ENCODE assay signal across 14 mouse cellular contexts in genomic region chr15:103298026-103298425, GRCm38 (mm10). TPM values are rescaled to one million over a fixed set of nuclear protein-coding genes. Genes with fewer than 3 reads are reported as not detected.
DNase-seq lines count a peak whose midpoint lies in the region; ATAC-seq and TF ChIP-seq lines count a peak whose summit lies in the region.
"Had no signal": no experiment of that assay in that cellular context is flagged by ENCODE, and none has a peak within 500 bp of the region (broad histone marks: within the 10 kb centered on the region; RNA-seq: fewer than 3 reads in every experiment).

No protein-coding gene starts in this region.

- H3K4me3 ChIP-seq in lung, embryonic 16.5 days (ENCODE audit: low read length) = no peak overlapping the region
- H3K4me3 ChIP-seq in lung, adult 2 months (replicated peaks; ENCODE audit: extremely low read depth, low read depth, low read length) = no peak overlapping the region
- H3K4me3 ChIP-seq in forebrain, embryonic 14.5 days (ENCODE audit: low read depth, low read length) = no peak overlapping the region
- no peak overlapping the region for H3K4me3 ChIP-seq in limb, embryonic 12.5 days (replicated peaks)
- no peak overlapping the region for H3K4me3 ChIP-seq in neural tube, embryonic 14.5 days (ENCODE audit: low read depth, low read length)
- no peak overlapping the region for H3K4me3 ChIP-seq in heart, embryonic 10.5 days
- H3K4me3 ChIP-seq: heart, embryonic 13.5 days had no signal

- H3K27ac ChIP-seq in lung, embryonic 16.5 days (ENCODE audit: low read length) = peak overlapping the region; percentile 93
- H3K27ac ChIP-seq in forebrain, embryonic 14.5 days (ENCODE audit: low read depth, low read length) = peak overlapping the region; percentile 99
- peak overlapping the region; percentile 98 for H3K27ac ChIP-seq in limb, embryonic 12.5 days
- H3K27ac ChIP-seq in neural tube, embryonic 14.5 days (ENCODE audit: low read depth, low read length) = peak overlapping the region; percentile 100
- no peak overlapping the region for H3K27ac ChIP-seq in heart, embryonic 10.5 days
- H3K27ac ChIP-seq: heart, embryonic 13.5 days had no signal

- H3K4me2 ChIP-seq in lung, embryonic 16.5 days (ENCODE audit: low read depth, low read length) = no peak overlapping the region
- no peak overlapping the region for H3K4me2 ChIP-seq in forebrain, embryonic 14.5 days (ENCODE audit: low read length)
- H3K4me2 ChIP-seq in limb, embryonic 12.5 days = no peak overlapping the region
- no peak overlapping the region for H3K4me2 ChIP-seq in neural tube, embryonic 14.5 days (ENCODE audit: low read depth, low read length)
- H3K4me2 ChIP-seq: heart, embryonic 13.5 days had no signal

- H3K4me1 ChIP-seq in lung, embryonic 16.5 days (replicated peaks; ENCODE audit: control insufficient read depth, insufficient read depth, low read length) = peaks cover 57% of the 10 kb centered on the region
- H3K4me1 ChIP-seq in lung, adult 2 months (ENCODE audit: control insufficient read depth, insufficient read depth, low read length) = no peaks in the 10 kb centered on the region
- H3K4me1 ChIP-seq in forebrain, embryonic 14.5 days (ENCODE audit: control insufficient read depth, insufficient read depth, low read length) = peaks cover 68% of the 10 kb centered on the region
- peaks cover 86% of the 10 kb centered on the region for H3K4me1 ChIP-seq in limb, embryonic 12.5 days (replicated peaks)
- H3K4me1 ChIP-seq in neural tube, embryonic 14.5 days (ENCODE audit: control insufficient read depth, insufficient read depth, low read length) = peaks cover 78% of the 10 kb centered on the region
- H3K4me1 ChIP-seq in heart, embryonic 10.5 days = peaks cover 52% of the 10 kb centered on the region

- no peak for TF ChIP-seq POLR2A in lung, adult 2 months (IDR thresholded peaks at IDR 0.05; ENCODE audit: borderline replicate concordance, extremely low read depth, low read depth, low read length)

- H3K27me3 ChIP-seq in lung, embryonic 16.5 days (ENCODE audit: control insufficient read depth, insufficient read depth, low read depth, low read length) = no peaks in the 10 kb centered on the region
- no peaks in the 10 kb centered on the region for H3K27me3 ChIP-seq in forebrain, embryonic 14.5 days (replicated peaks; ENCODE audit: control insufficient read depth, insufficient read depth, low read length)
- no peaks in the 10 kb centered on the region for H3K27me3 ChIP-seq in limb, embryonic 12.5 days
- H3K27me3 ChIP-seq in neural tube, embryonic 14.5 days (ENCODE audit: control insufficient read depth, insufficient read depth, low read length) = no peaks in the 10 kb centered on the region
- no peaks in the 10 kb centered on the region for H3K27me3 ChIP-seq in heart, embryonic 10.5 days (ENCODE audit: insufficient read depth, poor library complexity, severe bottlenecking)
- H3K27me3 ChIP-seq: heart, embryonic 13.5 days had no signal

- 55% methylated on average over 3 of the region's 3 CpGs for WGBS in lung, embryonic 16.5 days
- 69% methylated on average over 3 of the region's 3 CpGs for WGBS in lung, adult 2 months
- WGBS in forebrain, embryonic 14.5 days = 56% methylated on average over 3 of the region's 3 CpGs
- 55% methylated on average over 3 of the region's 3 CpGs for WGBS in limb, embryonic 12.5 days
- WGBS in neural tube, embryonic 14.5 days = 23% methylated on average over 3 of the region's 3 CpGs
- whole genome bisulfite sequencing in heart, embryonic 10.5 days = 80% methylated on average over 3 of the region's 3 CpGs

- peaks cover 13% of the 10 kb centered on the region for H3K36me3 ChIP-seq in lung, embryonic 16.5 days (ENCODE audit: control insufficient read depth, insufficient read depth, low read length)
- peaks cover 32% of the 10 kb centered on the region for H3K36me3 ChIP-seq in forebrain, embryonic 14.5 days (ENCODE audit: control insufficient read depth, insufficient read depth, low read length)
- peaks cover 25% of the 10 kb centered on the region for H3K36me3 ChIP-seq in limb, embryonic 12.5 days
- H3K36me3 ChIP-seq in neural tube, embryonic 14.5 days (ENCODE audit: control insufficient read depth, insufficient read depth, low read length) = no peaks in the 10 kb centered on the region
- H3K36me3 ChIP-seq in heart, embryonic 10.5 days = peaks cover 47% of the 10 kb centered on the region

- DNase-seq in lung, adult 2 months = no peak
- peak; percentile 50 for DNase-seq in forebrain, embryonic 14.5 days (ENCODE audit: low spot score)
- no peak for DNase-seq in adrenal gland, adult 18-20 months (ENCODE audit: low spot score in 2 of 2)
- DNase-seq in layer of hippocampus, adult 11-12 months (ENCODE audit: low spot score) = no peak
- DNase-seq in heart, embryonic 10.5 days (ENCODE audit: low spot score) = no peak
- DNase-seq: kidney, adult 11 months; spleen, adult 18-20 months; thymus, adult 2 months had no signal

- H3K9ac ChIP-seq in lung, embryonic 16.5 days (ENCODE audit: low read length) = no peak overlapping the region
- H3K9ac ChIP-seq in forebrain, embryonic 14.5 days (ENCODE audit: low read length) = peak overlapping the region; percentile 25; the same call in 1 of the 2 replicates
- H3K9ac ChIP-seq in limb, embryonic 12.5 days (replicated peaks) = no peak overlapping the region
- peak overlapping the region; percentile 30; the same call in 1 of the 2 replicates for H3K9ac ChIP-seq in neural tube, embryonic 14.5 days (replicated peaks; ENCODE audit: low read depth, low read length)
- H3K9ac ChIP-seq: heart, embryonic 13.5 days had no signal

- no peak for ATAC-seq in lung, embryonic 16.5 days (ENCODE audit: low read depth)
- no peak for ATAC-seq in forebrain, embryonic 14.5 days
- no peak for ATAC-seq in limb, embryonic 12.5 days (ENCODE audit: insufficient number of reproducible peaks, insufficient read depth, low FRiP score, low TSS enrichment, low read depth)
- ATAC-seq in neural tube, embryonic 14.5 days (ENCODE audit: low read depth) = no peak

- no peaks in the 10 kb centered on the region for H3K9me3 ChIP-seq in lung, embryonic 16.5 days (ENCODE audit: control insufficient read depth, low read length)
- H3K9me3 ChIP-seq in forebrain, embryonic 14.5 days (replicated peaks; ENCODE audit: control insufficient read depth, low read length) = no peaks in the 10 kb centered on the region
- H3K9me3 ChIP-seq in limb, embryonic 12.5 days = no peaks in the 10 kb centered on the region
- H3K9me3 ChIP-seq in neural tube, embryonic 14.5 days (ENCODE audit: control insufficient read depth, low read length) = no peaks in the 10 kb centered on the region
- H3K9me3 ChIP-seq in heart, embryonic 10.5 days = no peaks in the 10 kb centered on the region
- H3K9me3 ChIP-seq: heart, embryonic 13.5 days had no signal

- TF ChIP-seq CTCF in lung, adult 2 months (IDR thresholded peaks at IDR 0.05; ENCODE audit: insufficient read depth, low read length) = no peak

RNA-seq across cellular contexts. Expression of gene Gpr84, which starts 12.4 kb away (rescaled TPM):
- polyA plus RNA-seq in lung, embryonic 16.5 days (2015; fragmentation: Nextera tagmentation; extraction: Ambion mirVana) = 0.44 TPM in 1 of 2 replicates, not detected in the other
- polyA plus RNA-seq in lung, adult 2 months (2012; rRNA removed) = 0.08 and 0.22 TPM in 2 replicates
- 0.39 and 0.47 TPM in 2 replicates for polyA plus RNA-seq in forebrain, embryonic 14.5 days (2014; fragmentation: Nextera tagmentation; extraction: Ambion mirVana)
- polyA plus RNA-seq in limb, embryonic 12.5 days (2016; fragmentation: Nextera tagmentation; extraction: Ambion mirVana) = 0.31 and 0.44 TPM in 2 replicates
- 0.35 and 0.40 TPM in 2 replicates for polyA plus RNA-seq in neural tube, embryonic 14.5 days (2014; fragmentation: Nextera tagmentation; extraction: Ambion mirVana)
- total RNA-seq in adrenal gland, adult 18-20 months (2021) = not detected
- polyA plus RNA-seq in heart, embryonic 10.5 days (2016; fragmentation: Nextera tagmentation; extraction: Ambion mirVana) = 0.35 TPM in 1 of 2 replicates, not detected in the other
- total RNA-seq: common myeloid progenitor, adult 5-6 weeks had no signal

RNA-seq across cellular contexts. Expression of gene Copz1, which starts 25.5 kb away (rescaled TPM):
- polyA plus RNA-seq in lung, embryonic 16.5 days (2015; fragmentation: Nextera tagmentation; extraction: Ambion mirVana) = 282 and 290 TPM in 2 replicates
- polyA plus RNA-seq in lung, adult 2 months (2012; rRNA removed) = 55.1 and 86.2 TPM in 2 replicates
- 261 and 271 TPM in 2 replicates for polyA plus RNA-seq in forebrain, embryonic 14.5 days (2014; fragmentation: Nextera tagmentation; extraction: Ambion mirVana)
- polyA plus RNA-seq in limb, embryonic 12.5 days (2016; fragmentation: Nextera tagmentation; extraction: Ambion mirVana) = 252 and 259 TPM in 2 replicates
- 195 and 216 TPM in 2 replicates for polyA plus RNA-seq in neural tube, embryonic 14.5 days (2014; fragmentation: Nextera tagmentation; extraction: Ambion mirVana)
- 100 to 1,000 TPM; 138 to 150 TPM for total RNA-seq in adrenal gland, adult 18-20 months (2021)
- 220 and 264 TPM in 2 replicates for polyA plus RNA-seq in heart, embryonic 10.5 days (2016; fragmentation: Nextera tagmentation; extraction: Ambion mirVana)

RNA-seq across cellular contexts. Expression of gene Nfe2, which starts 39.8 kb away (rescaled TPM):
- polyA plus RNA-seq in lung, embryonic 16.5 days (2015; fragmentation: Nextera tagmentation; extraction: Ambion mirVana) = 4.3 and 6.9 TPM in 2 replicates
- polyA plus RNA-seq in lung, adult 2 months (2012; rRNA removed) = 7.7 and 14.1 TPM in 2 replicates
- polyA plus RNA-seq in forebrain, embryonic 14.5 days (2014; fragmentation: Nextera tagmentation; extraction: Ambion mirVana) = 0.42 and 1.1 TPM in 2 replicates
- polyA plus RNA-seq in limb, embryonic 12.5 days (2016; fragmentation: Nextera tagmentation; extraction: Ambion mirVana) = 4.6 and 4.7 TPM in 2 replicates
- 1.9 and 2.0 TPM in 2 replicates for polyA plus RNA-seq in neural tube, embryonic 14.5 days (2014; fragmentation: Nextera tagmentation; extraction: Ambion mirVana)
- total RNA-seq in adrenal gland, adult 18-20 months (2021) = under 1 TPM in 1 of 2 experiments, not detected in 1; 0.67 TPM
- polyA plus RNA-seq in heart, embryonic 10.5 days (2016; fragmentation: Nextera tagmentation; extraction: Ambion mirVana) = 15.2 and 19.4 TPM in 2 replicates
- total RNA-seq: left cerebral cortex, postnatal 36 days had no signal

RNA-seq across cellular contexts. Expression of gene Zfp385a, which starts 41.9 kb away (rescaled TPM):
- polyA plus RNA-seq in lung, embryonic 16.5 days (2015; fragmentation: Nextera tagmentation; extraction: Ambion mirVana) = 7.6 and 8.6 TPM in 2 replicates
- polyA plus RNA-seq in lung, adult 2 months (2012; rRNA removed) = 9.9 and 11.7 TPM in 2 replicates
- polyA plus RNA-seq in forebrain, embryonic 14.5 days (2014; fragmentation: Nextera tagmentation; extraction: Ambion mirVana) = 11.7 and 13.9 TPM in 2 replicates
- 11.2 and 13.3 TPM in 2 replicates for polyA plus RNA-seq in limb, embryonic 12.5 days (2016; fragmentation: Nextera tagmentation; extraction: Ambion mirVana)
- polyA plus RNA-seq in neural tube, embryonic 14.5 days (2014; fragmentation: Nextera tagmentation; extraction: Ambion mirVana) = 19.2 and 20.7 TPM in 2 replicates
- 10 to 100 TPM; 12.4 to 16.9 TPM for total RNA-seq in adrenal gland, adult 18-20 months (2021)
- 8.9 and 15.8 TPM in 2 replicates for polyA plus RNA-seq in heart, embryonic 10.5 days (2016; fragmentation: Nextera tagmentation; extraction: Ambion mirVana)

RNA-seq across cellular contexts. Expression of gene Hnrnpa1, which starts 57.8 kb away (rescaled TPM):
- 728 and 785 TPM in 2 replicates for polyA plus RNA-seq in lung, embryonic 16.5 days (2015; fragmentation: Nextera tagmentation; extraction: Ambion mirVana)
- 49.1 and 93.5 TPM in 2 replicates for polyA plus RNA-seq in lung, adult 2 months (2012; rRNA removed)
- 790 and 857 TPM in 2 replicates for polyA plus RNA-seq in forebrain, embryonic 14.5 days (2014; fragmentation: Nextera tagmentation; extraction: Ambion mirVana)
- polyA plus RNA-seq in limb, embryonic 12.5 days (2016; fragmentation: Nextera tagmentation; extraction: Ambion mirVana) = 1,378 and 1,438 TPM in 2 replicates
- 635 and 713 TPM in 2 replicates for polyA plus RNA-seq in neural tube, embryonic 14.5 days (2014; fragmentation: Nextera tagmentation; extraction: Ambion mirVana)
- 100 to 1,000 TPM; 160 to 179 TPM for total RNA-seq in adrenal gland, adult 18-20 months (2021)
- 682 and 901 TPM in 2 replicates for polyA plus RNA-seq in heart, embryonic 10.5 days (2016; fragmentation: Nextera tagmentation; extraction: Ambion mirVana)

Comparison
In these comparisons a context has a peak if more than half of its experiments do, and no peak if none do; other contexts are left out.
1. H3K9ac ChIP-seq: peak in forebrain, embryonic 14.5 days (single experiment) and neural tube, embryonic 14.5 days (single experiment); none in lung, embryonic 16.5 days (single experiment) and limb, embryonic 12.5 days (single experiment).